Mouse (Mus musculus) A20 (cell line): ENCODE results near the gene Dync1i1.

Source experiments
- DNase-seq: peaks from one replicate; pipeline ENCODE4 v3.0.0-alpha.2; 2011; ENCODE audit warnings: low read depth, low spot score

Gene Dync1i1

GRCm38 (mm10) chr6:6053946-6054345 lies 328.5 kb downstream of the Dync1i1 start:
- DNase-seq = no peak

DNA sequence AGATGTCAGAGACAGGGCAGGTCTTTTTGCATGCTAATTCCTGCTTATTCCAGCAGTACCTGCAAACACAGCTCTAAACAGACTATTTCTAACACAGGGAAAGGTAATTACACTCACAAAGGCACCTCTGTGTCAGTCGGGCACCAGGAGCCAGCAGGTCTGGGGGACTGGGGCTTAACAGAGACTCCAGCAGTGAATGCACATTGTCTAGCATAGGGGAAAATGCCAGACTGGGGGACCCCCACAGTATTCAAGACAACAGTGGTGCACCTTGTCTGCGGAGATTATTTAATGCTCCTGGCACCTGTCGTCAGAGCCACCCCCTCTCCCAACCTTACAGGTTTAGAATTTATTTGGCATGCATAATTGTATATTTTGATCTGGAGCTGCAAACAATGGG lies 333.1 kb downstream of the Dync1i1 start:
- no peak for DNase-seq

DNA sequence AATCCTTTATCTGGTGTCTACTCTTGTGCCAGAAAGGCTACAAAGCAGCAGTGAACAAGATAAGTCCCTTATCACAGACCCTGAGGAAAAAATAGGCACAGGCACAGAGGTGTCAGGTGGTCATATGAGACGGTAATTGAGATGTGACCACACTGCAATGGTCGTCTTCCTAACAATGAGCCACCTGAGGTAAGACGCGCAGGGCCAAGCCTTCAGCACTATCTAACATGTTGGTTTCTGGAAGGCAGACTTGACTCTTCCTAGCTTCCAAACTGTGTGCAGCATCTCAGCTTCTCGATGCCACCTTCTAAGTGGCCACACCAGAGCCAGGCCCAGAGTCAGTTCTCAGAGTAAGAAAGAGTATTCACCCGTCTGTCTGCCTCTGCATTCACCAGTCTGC lies 341.8 kb downstream of the Dync1i1 start:
- DNase-seq = no peak

- no peak for DNase-seq
These were observed 344.6 kb downstream of the Dync1i1 start for GRCm38 (mm10) chr6:6070015-6070414.

- DNase-seq = no peak
These were observed 345.6 kb downstream of the Dync1i1 start for GRCm38 (mm10) chr6:6071038-6071437.

- no peak for DNase-seq
These were observed 350.6 kb downstream of the Dync1i1 start for GRCm38 (mm10) chr6:6075940-6076447.

DNA sequence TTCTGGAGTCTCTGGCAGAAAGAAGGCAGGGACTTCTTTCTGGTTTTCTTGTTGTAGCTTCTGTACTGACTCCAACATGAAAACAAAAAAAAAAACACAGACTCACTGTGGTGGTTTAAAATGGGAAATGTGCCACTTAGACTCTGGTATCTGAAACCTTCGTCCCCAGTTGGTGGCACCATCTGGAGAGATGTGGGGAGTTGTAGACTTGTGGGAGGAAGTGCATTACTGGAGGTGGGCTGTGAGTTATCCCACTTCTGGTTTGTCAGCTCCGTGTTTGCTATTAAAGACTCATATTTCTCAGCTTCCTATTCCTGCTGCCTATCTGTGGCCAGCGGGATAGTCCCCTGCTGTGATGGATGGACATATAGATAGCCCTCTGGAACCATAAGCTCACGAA lies 351.8 kb downstream of the Dync1i1 start:
- DNase-seq = no peak
